14 mouse cellular contexts compared by ENCODE assay signal in the genomic region with DNA sequence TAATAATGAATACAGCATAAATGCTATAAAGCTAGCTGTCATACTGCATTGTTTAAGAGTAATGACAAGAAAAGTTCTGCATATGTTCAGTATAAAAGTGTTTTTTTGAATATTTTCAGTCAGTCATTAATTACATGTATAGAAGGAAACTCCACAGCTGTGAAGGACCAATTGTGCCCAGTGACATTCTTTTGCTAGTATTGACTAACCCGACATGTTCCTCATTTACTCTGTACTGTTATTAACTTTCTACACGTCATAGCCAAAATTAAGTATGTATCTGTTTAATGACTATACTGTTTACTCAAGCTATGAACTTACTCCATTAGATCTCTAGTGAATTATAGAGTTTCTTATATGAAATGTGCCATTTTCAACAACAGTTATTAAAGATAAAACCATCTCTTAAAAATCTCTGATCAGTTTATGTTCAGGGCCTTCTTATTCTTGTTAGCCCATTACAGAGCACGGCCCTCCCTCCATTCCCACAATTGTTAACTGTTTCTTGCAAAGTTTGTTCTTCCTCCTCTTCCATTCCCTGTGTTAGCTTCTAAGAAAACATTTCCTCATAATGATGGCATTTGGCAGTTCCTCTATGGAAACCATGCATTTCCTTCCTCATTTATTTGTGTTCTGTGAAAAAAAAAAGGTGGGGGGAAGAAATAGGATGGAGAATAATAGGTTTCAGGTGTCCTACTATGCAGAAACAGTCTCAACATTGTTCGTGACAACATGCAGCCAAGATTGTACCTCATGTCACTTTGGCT.
"Had no signal": no experiment of that assay in that cellular context is flagged by ENCODE, and none has a peak within 500 bp of the region (broad histone marks: within the 10 kb centered on the region; RNA-seq: fewer than 3 reads in every experiment).

No protein-coding gene starts in this region.

- DNase-seq: gastrocnemius, postnatal 14 days; gastrocnemius, postnatal 36 days; heart, adult 18-20 months; heart, postnatal 14 days; heart, postnatal 36 days; kidney, adult 11 months; kidney, adult 2 months; kidney, adult 9 months; kidney, postnatal 14 days; kidney, postnatal 36 days; layer of hippocampus, adult 9-11 months; liver had no signal

- ATAC-seq: hindbrain, postnatal 0 days; intestine, embryonic 16.5 days had no signal
